Mouse (Mus musculus) erythroid progenitor cell, adult 5-6 weeks (primary cell): ENCODE measurements around the gene Ccnq. TPM values are rescaled to one million over a fixed set of nuclear protein-coding genes. Genes with fewer than 3 reads are reported as not detected.

Experiments used
- ATAC-seq: replicated peaks from 2 replicates; pipeline ENCODE4 v1.8.0; 2016; ENCODE audit warnings: moderate number of reproducible peaks, mild to moderate bottlenecking, moderate TSS enrichment, inconsistent platforms; ENCODE audit not compliant: poor library complexity, low FRiP score, severe bottlenecking
- total RNA-seq, 2 experiments: library from RNA; stranded (forward) in 1 of 2; stranded (reverse) in 1 of 2; fragments of 150-400 nt in 1 of 2; fragments of 186-747, 209-891 nt in 1 of 2; gene quantifications; 2 replicates each; pipeline versions ENCODE4 v1.2.3 to v1.2.4; 2015 to 2017; ENCODE audit warnings: low replicate concordance in 2 of 2

Gene Ccnq
- total RNA-seq, 2 experiments from 2014 or later: 0.38 TPM; not detected in 1

- no peak for ATAC-seq
Observed at GRCm38 (mm10) chr11:78708642-78709041, 42.9 kb downstream of the Ccnq start.

GRCm38 (mm10) chr11:78706026-78706425 is 45.5 kb downstream of the Ccnq start:
- no peak for ATAC-seq

GRCm38 (mm10) chr11:78703085-78703484 is 48.4 kb downstream of the Ccnq start:
- ATAC-seq: no peak

- no peak for ATAC-seq
Observed at GRCm38 (mm10) chr11:78702319-78702718, 49.2 kb downstream of the Ccnq start.

Other genes with a start within 250 kb of the Ccnq start
- gene Sebox, start 248.3 kb downstream of the Ccnq start, total RNA-seq (2015; ENCODE audit: low replicate concordance): not detected in 2 replicates
- not detected in 2 replicates for gene Sebox, start 248.3 kb downstream of the Ccnq start, total RNA-seq (2017; ENCODE audit: low replicate concordance)
- gene Tmem199, start 239.6 kb downstream of the Ccnq start, total RNA-seq (2015; ENCODE audit: low replicate concordance): 2.5 TPM in 1 of 2 replicates, not detected in the other
- 7.7 and 10.1 TPM in 2 replicates for gene Tmem199, start 239.6 kb downstream of the Ccnq start, total RNA-seq (2017; ENCODE audit: low replicate concordance)
- 8.6 and 9.6 TPM in 2 replicates for gene Poldip2, start 239.5 kb downstream of the Ccnq start, total RNA-seq (2015; ENCODE audit: low replicate concordance)
- 4.0 and 8.1 TPM in 2 replicates for gene Poldip2, start 239.5 kb downstream of the Ccnq start, total RNA-seq (2017; ENCODE audit: low replicate concordance)
- 2.1 and 2.2 TPM in 2 replicates for gene Tnfaip1, start 215.4 kb downstream of the Ccnq start, total RNA-seq (2015; ENCODE audit: low replicate concordance)
- gene Tnfaip1, start 215.4 kb downstream of the Ccnq start, total RNA-seq (2017; ENCODE audit: low replicate concordance): 0.61 TPM in 1 of 2 replicates, not detected in the other
- 63.1 and 72.5 TPM in 2 replicates for gene Ift20, start 215.4 kb downstream of the Ccnq start, total RNA-seq (2015; ENCODE audit: low replicate concordance)
- gene Ift20, start 215.4 kb downstream of the Ccnq start, total RNA-seq (2017; ENCODE audit: low replicate concordance): 20.1 and 72.1 TPM in 2 replicates
- gene Tmem97, start 201.0 kb downstream of the Ccnq start, total RNA-seq (2015; ENCODE audit: low replicate concordance): 22.2 and 26.7 TPM in 2 replicates
- 6.0 and 14.0 TPM in 2 replicates for gene Tmem97, start 201.0 kb downstream of the Ccnq start, total RNA-seq (2017; ENCODE audit: low replicate concordance)
- gene Nlk, start 54.4 kb downstream of the Ccnq start, total RNA-seq (2015; ENCODE audit: low replicate concordance): 3.2 and 16.8 TPM in 2 replicates
- gene Nlk, start 54.4 kb downstream of the Ccnq start, total RNA-seq (2017; ENCODE audit: low replicate concordance): 4.1 and 5.1 TPM in 2 replicates
- 2.5 and 4.6 TPM in 2 replicates for gene Lyrm9, start 74.9 kb upstream of the Ccnq start, total RNA-seq (2015; ENCODE audit: low replicate concordance)
- gene Lyrm9, start 74.9 kb upstream of the Ccnq start, total RNA-seq (2017; ENCODE audit: low replicate concordance): 2.8 and 4.2 TPM in 2 replicates
- not detected in 2 replicates for gene Nos2, start 169.1 kb upstream of the Ccnq start, total RNA-seq (2015; ENCODE audit: low replicate concordance)
- gene Nos2, start 169.1 kb upstream of the Ccnq start, total RNA-seq (2017; ENCODE audit: low replicate concordance): not detected in 2 replicates
- gene Lgals9, start 233.2 kb upstream of the Ccnq start, total RNA-seq (2015; ENCODE audit: low replicate concordance): 137 and 146 TPM in 2 replicates
- gene Lgals9, start 233.2 kb upstream of the Ccnq start, total RNA-seq (2017; ENCODE audit: low replicate concordance): 14.2 and 28.0 TPM in 2 replicates